10 mouse cellular contexts compared by ENCODE assay signal in genomic region chr8:98767036-98767435, GRCm38 (mm10).
"Had no signal": no experiment of that assay in that cellular context is flagged by ENCODE, and none has a peak within 500 bp of the region (broad histone marks: within the 10 kb centered on the region; RNA-seq: fewer than 3 reads in every experiment).

No protein-coding gene starts in this region.

- H3K4me3 ChIP-seq: kidney, embryonic 15.5 days; limb, embryonic 15.5 days; liver, embryonic 12.5 days; neural tube, embryonic 12.5 days; stomach, embryonic 15.5 days had no signal

- H3K27me3 ChIP-seq: kidney, embryonic 15.5 days; limb, embryonic 15.5 days; liver, embryonic 12.5 days; neural tube, embryonic 12.5 days; stomach, embryonic 15.5 days had no signal

- ATAC-seq: liver, embryonic 12.5 days had no signal

- H3K4me2 ChIP-seq: kidney, embryonic 15.5 days; limb, embryonic 15.5 days; liver, embryonic 12.5 days; neural tube, embryonic 12.5 days; stomach, embryonic 15.5 days had no signal

- H3K36me3 ChIP-seq: kidney, embryonic 15.5 days; limb, embryonic 15.5 days; liver, embryonic 12.5 days; neural tube, embryonic 12.5 days; stomach, embryonic 15.5 days had no signal

- DNase-seq: kidney, adult 2 months; kidney, postnatal 14 days; right cerebral cortex, postnatal 14 days; thymus, adult 2 months; thymus, postnatal 25 days had no signal

- H3K4me1 ChIP-seq: kidney, embryonic 15.5 days; limb, embryonic 15.5 days; liver, embryonic 12.5 days; neural tube, embryonic 12.5 days; stomach, embryonic 15.5 days had no signal

- H3K27ac ChIP-seq: kidney, embryonic 15.5 days; limb, embryonic 15.5 days; liver, embryonic 12.5 days; neural tube, embryonic 12.5 days; stomach, embryonic 15.5 days had no signal

- H3K9me3 ChIP-seq: kidney, embryonic 15.5 days; limb, embryonic 15.5 days; liver, embryonic 12.5 days; neural tube, embryonic 12.5 days; stomach, embryonic 15.5 days had no signal

- H3K9ac ChIP-seq: kidney, embryonic 15.5 days; limb, embryonic 15.5 days; liver, embryonic 12.5 days; neural tube, embryonic 12.5 days; stomach, embryonic 15.5 days had no signal
